Mouse (Mus musculus) heart, embryonic 14.5 days (tissue): ENCODE measurements around the gene Nrbp1. TPM values are rescaled to one million over a fixed set of nuclear protein-coding genes. Genes with fewer than 3 reads are reported as not detected.

Experiments used
- ATAC-seq: fragments of 200-750 bp; cut with Nextera tagmentation; 2 replicates; pipeline ENCODE4 v1.8.0; 2017; ENCODE audit warnings: low read depth, moderate TSS enrichment; ENCODE audit not compliant: insufficient number of reproducible peaks, insufficient read depth, low FRiP score
- H3K27ac ChIP-seq, 2 experiments: fragments of 200-500 bp in 1 of 2; fragments of 300-500 bp in 1 of 2; sonication (generic) in 1 of 2; replicated peaks in 1 of 2; 2 replicates each; pipeline ENCODE4 v1.5.1; 2012 to 2014; ENCODE audit warnings: low read depth in 2 of 2, low read length in 2 of 2, control low read depth in 1 of 2, mild to moderate bottlenecking in 1 of 2, mixed read lengths in 1 of 2; ENCODE audit not compliant: control insufficient read depth in 1 of 2, insufficient read depth in 1 of 2
- H3K27me3 ChIP-seq: fragments of 300-500 bp; sonication (generic); 2 replicates; pipeline ENCODE4 v1.6.1; 2014; ENCODE audit warnings: mild to moderate bottlenecking, low read length, control low read depth; ENCODE audit not compliant: control insufficient read depth, insufficient read depth
- H3K36me3 ChIP-seq: fragments of 300-500 bp; sonication (generic); 2 replicates; pipeline ENCODE4 v1.6.1; 2014; ENCODE audit warnings: mild to moderate bottlenecking, control low read depth, low read length, mixed read lengths; ENCODE audit not compliant: control insufficient read depth, insufficient read depth
- H3K4me1 ChIP-seq, 2 experiments: fragments of 200-500 bp in 1 of 2; fragments of 300-500 bp in 1 of 2; sonication (generic) in 1 of 2; 2 replicates each; pipeline ENCODE4 v1.6.1; 2012 to 2014; ENCODE audit warnings: low read length in 2 of 2, control low read depth in 1 of 2, mixed read lengths in 1 of 2; ENCODE audit not compliant: control insufficient read depth in 2 of 2, insufficient read depth in 2 of 2
- H3K4me2 ChIP-seq: fragments of 300-500 bp; sonication (generic); 2 replicates; pipeline ENCODE4 v1.6.1; 2014; ENCODE audit warnings: mild to moderate bottlenecking, low read length
- H3K4me3 ChIP-seq, 2 experiments: fragments of 200-500 bp in 1 of 2; fragments of 300-500 bp in 1 of 2; sonication (generic) in 1 of 2; 2 replicates each; pipeline ENCODE4 v1.5.1; 2012 to 2014; ENCODE audit warnings: low read length in 2 of 2, mild to moderate bottlenecking in 2 of 2, control low read depth in 1 of 2, low read depth in 1 of 2, moderate library complexity in 1 of 2; ENCODE audit not compliant: control insufficient read depth in 1 of 2, insufficient read depth in 1 of 2
- H3K9ac ChIP-seq: fragments of 300-500 bp; sonication (generic); 2 replicates; pipeline ENCODE4 v1.6.1; 2014; ENCODE audit warnings: mild to moderate bottlenecking, low read length
- H3K9me3 ChIP-seq: fragments of 300-500 bp; sonication (generic); 2 replicates; pipeline ENCODE4 v1.6.1; 2016; ENCODE audit warnings: low read length, control low read depth; ENCODE audit not compliant: control insufficient read depth
- WGBS: fragments of 180-500 bp; shearing (Covaris S2); extraction: QIAGEN DNeasy Blood & Tissue Kit; methylation state at CpG from one replicate; pipeline ENCODE4 v1.1.7; 2014; 5-methylcytosine and 5-hydroxymethylcytosine counted together
- polyA plus RNA-seq: library from polyadenylated mRNA; unstranded; fragments of >200 nt; fragmentation: Nextera tagmentation; extraction: Ambion mirVana; gene quantifications from 2 replicates; pipeline ENCODE4 v1.2.1, GENCODE M21; 2014

The Nrbp1 gene
- polyA plus RNA-seq: 124 and 125 TPM in 2 replicates

- peak within 1 kb of the TSS; percentile 88 to 100 for H3K4me3 ChIP-seq
- peak within 1 kb of the TSS; percentile 88 for H3K4me2 ChIP-seq
- peak; percentile 98 for ATAC-seq
- peaks cover 0 to 9% of the 10 kb centered on the region in 2 experiments; a peak in 2 of 4 replicates for H3K4me1 ChIP-seq
- H3K27ac ChIP-seq: peak within 1 kb of the TSS; percentile 99
- H3K36me3 ChIP-seq: peaks cover 24% of the 10 kb centered on the region
- no peaks in the 10 kb centered on the region for H3K27me3 ChIP-seq
- peak within 1 kb of the TSS; percentile 96 for H3K9ac ChIP-seq
- H3K9me3 ChIP-seq: no peaks in the 10 kb centered on the region
- WGBS: 1% methylated on average over 91 of the region's 103 CpGs
Observed at GRCm38 (mm10) chr5:31240637-31241521, at the start of gene Nrbp1, which contains the start of gene Gm9970. Nrbp1 (plus strand) TSS chr5:31240864. Gm9970 (minus strand) TSS chr5:31241232.

GRCm38 (mm10) chr5:31192045-31192938, 48.4 kb upstream of the Nrbp1 start:
- H3K36me3 ChIP-seq: peaks cover 75% of the 10 kb centered on the region
- no peaks in the 10 kb centered on the region for H3K9me3 ChIP-seq
- H3K27me3 ChIP-seq: no peaks in the 10 kb centered on the region
- peak overlapping the region; percentile 82 for H3K4me2 ChIP-seq
- 12% methylated on average over 42 of the region's 42 CpGs for WGBS
- H3K27ac ChIP-seq: peak overlapping the region; percentile 85 to 87
- H3K9ac ChIP-seq: peak overlapping the region; percentile 90
- H3K4me3 ChIP-seq: peak overlapping the region; percentile 71 to 98
- peak; percentile 56 for ATAC-seq
- peaks cover 4 to 19% of the 10 kb centered on the region in 2 experiments; a peak in 3 of 4 replicates for H3K4me1 ChIP-seq

GRCm38 (mm10) chr5:31192939-31193630, 47.6 kb upstream of the Nrbp1 start, which contains the start of the genes Snx17 and Eif2b4:
Snx17 (plus strand) TSS chr5:31193227.
Eif2b4 (minus strand) TSS chr5:31193430.
- under 1% methylated on average over 48 of the region's 48 CpGs for WGBS
- ATAC-seq: peak; percentile 96

GRCm38 (mm10) chr5:31193631-31194281, 46.9 kb upstream of the Nrbp1 start:
- peak overlapping the region; percentile 90 for H3K4me2 ChIP-seq
- H3K4me1 ChIP-seq: peaks cover 4 to 19% of the 10 kb centered on the region in 2 experiments; a peak in 3 of 4 replicates
- peak overlapping the region; percentile 82 to 91 for H3K27ac ChIP-seq
- no peak for ATAC-seq
- H3K36me3 ChIP-seq: peaks cover 75% of the 10 kb centered on the region
- H3K9ac ChIP-seq: peak overlapping the region; percentile 93
- no peaks in the 10 kb centered on the region for H3K27me3 ChIP-seq
- no peaks in the 10 kb centered on the region for H3K9me3 ChIP-seq
- 9% methylated on average over 25 of the region's 25 CpGs for WGBS
- H3K4me3 ChIP-seq: peak overlapping the region; percentile 71 to 98

More at GRCm38 (mm10) chr5:31192939-31193630, 47.6 kb upstream of the Nrbp1 start, which contains the start of the genes Snx17 and Eif2b4:
- peak within 1 kb of the TSS; percentile 93 for H3K9ac ChIP-seq
- H3K4me1 ChIP-seq: peaks cover 4 to 19% of the 10 kb centered on the region in 2 experiments; a peak in 3 of 4 replicates
- H3K4me2 ChIP-seq: peak within 1 kb of the TSS; percentile 90
- H3K27me3 ChIP-seq: no peaks in the 10 kb centered on the region
- H3K36me3 ChIP-seq: peaks cover 75% of the 10 kb centered on the region
- no peaks in the 10 kb centered on the region for H3K9me3 ChIP-seq
- peak within 1 kb of the TSS; percentile 71 to 98 for H3K4me3 ChIP-seq
- peak within 1 kb of the TSS; percentile 87 to 91 for H3K27ac ChIP-seq

- ATAC-seq: no peak
- H3K4me3 ChIP-seq: peak overlapping the region in 1 of 2 experiments; percentile 71; a peak in 1 of 4 replicates
- peaks cover 4 to 19% of the 10 kb centered on the region in 2 experiments; a peak in 3 of 4 replicates for H3K4me1 ChIP-seq
- H3K9ac ChIP-seq: peak overlapping the region; percentile 93
- 88% methylated on average over 16 of the region's 16 CpGs for WGBS
- H3K27me3 ChIP-seq: no peaks in the 10 kb centered on the region
- peak overlapping the region; percentile 90 for H3K4me2 ChIP-seq
- no peak overlapping the region for H3K27ac ChIP-seq
- no peaks in the 10 kb centered on the region for H3K9me3 ChIP-seq
- peaks cover 77% of the 10 kb centered on the region for H3K36me3 ChIP-seq
Observed at GRCm38 (mm10) chr5:31194486-31195485, 45.9 kb upstream of the Nrbp1 start.

- 92% methylated on average over 4 of the region's 4 CpGs for WGBS
- ATAC-seq: no peak
- Histone ChIP-seq H3K27me3 (no peaks in the 10 kb centered on the region), H3K9ac (no peak overlapping the region), H3K9me3 (peaks cover 6% of the 10 kb centered on the region), H3K36me3 (peaks cover 77% of the 10 kb centered on the region), H3K4me2 (no peak overlapping the region), H3K27ac (no peak overlapping the region), H3K4me1 (peaks cover 4 to 22% of the 10 kb centered on the region in 2 experiments; a peak in 3 of 4 replicates), H3K4me3 (no peak overlapping the region)
Observed at GRCm38 (mm10) chr5:31195671-31196070, 45.0 kb upstream of the Nrbp1 start.
